Mouse (Mus musculus): Measurements from ENCODE around the gene Pcolce2. TPM values are rescaled to one million over a fixed set of nuclear protein-coding genes. Genes with fewer than 3 reads are reported as not detected.

Pcolce2 gene
- total RNA-seq, 2 experiments from 2014 or later, result 4.7 to 5.1 TPM

DNA sequence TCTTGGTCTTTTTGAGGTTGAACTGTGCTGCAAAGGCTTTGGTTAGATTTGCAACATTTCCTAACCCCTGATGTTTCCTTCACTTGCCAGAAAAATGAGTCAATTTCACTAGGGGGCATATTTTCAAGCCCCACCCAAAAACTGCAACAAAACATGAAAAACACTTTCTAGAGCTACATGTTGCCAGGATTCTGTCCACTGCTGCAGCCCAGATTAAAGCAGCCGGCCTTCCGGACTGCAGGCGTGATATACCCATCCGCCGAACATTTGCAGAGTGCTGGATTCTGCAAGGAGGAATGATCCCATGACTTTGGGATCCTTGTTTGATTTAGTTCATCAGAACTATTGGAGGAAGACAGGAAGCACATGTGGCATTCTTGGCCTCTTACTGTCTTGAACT lies 17.0 kb downstream of the Pcolce2 start:
- no peak for DNase-seq

DNA sequence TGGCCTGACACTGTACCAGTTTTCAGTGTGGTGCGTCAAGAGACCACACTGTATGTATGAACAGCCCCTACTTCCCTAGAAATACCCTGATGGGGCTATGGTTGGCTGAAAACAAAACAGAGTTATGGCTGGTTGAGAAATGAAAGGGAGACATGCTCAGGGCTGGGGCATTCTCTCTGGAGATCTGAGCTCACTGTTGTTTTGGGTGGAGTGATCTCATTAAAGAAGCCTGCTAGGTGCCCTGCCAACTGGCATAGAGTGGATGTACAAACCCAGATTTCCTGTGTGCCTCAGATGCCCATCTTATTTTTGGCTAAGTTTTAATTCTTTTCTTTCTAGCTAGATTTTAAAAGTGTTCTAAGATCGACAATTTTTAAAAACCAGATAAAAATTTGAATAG lies 20.5 kb downstream of the Pcolce2 start:
- DNase-seq, result peak; percentile 22

DNA sequence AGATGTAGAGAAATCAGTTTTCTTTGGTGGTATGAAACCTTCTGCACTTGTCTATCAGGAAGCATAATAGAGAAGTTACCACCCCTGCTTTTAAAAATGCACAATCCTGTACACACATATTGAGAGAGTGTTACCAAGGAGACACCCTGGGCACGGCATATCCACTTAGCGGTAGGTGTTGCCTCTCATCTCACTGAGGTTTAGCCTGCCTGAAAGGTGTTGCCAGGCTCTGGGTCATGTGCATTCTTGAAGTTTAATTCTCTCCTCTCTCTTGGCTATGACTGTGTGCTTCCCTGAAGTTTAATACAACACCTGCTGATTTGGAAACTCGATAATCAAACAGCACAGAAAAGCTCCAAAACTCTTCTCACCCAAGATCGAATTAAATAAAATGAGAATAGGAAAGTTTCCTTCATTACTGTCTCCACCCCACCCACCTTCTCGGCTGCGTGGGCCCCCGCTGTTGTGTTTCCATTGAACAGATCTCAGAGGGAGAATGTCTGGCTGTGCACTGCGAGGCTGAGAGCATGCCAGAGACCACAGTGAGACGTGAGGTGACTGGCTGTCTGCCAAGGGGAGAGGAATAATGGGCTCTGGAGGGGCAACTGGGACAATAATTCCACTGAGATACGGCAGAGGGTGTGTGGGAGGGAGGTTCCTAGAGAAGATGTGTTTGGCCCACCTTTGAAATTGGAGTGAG lies 27.0 kb downstream of the Pcolce2 start:
- no peak for DNase-seq

DNA sequence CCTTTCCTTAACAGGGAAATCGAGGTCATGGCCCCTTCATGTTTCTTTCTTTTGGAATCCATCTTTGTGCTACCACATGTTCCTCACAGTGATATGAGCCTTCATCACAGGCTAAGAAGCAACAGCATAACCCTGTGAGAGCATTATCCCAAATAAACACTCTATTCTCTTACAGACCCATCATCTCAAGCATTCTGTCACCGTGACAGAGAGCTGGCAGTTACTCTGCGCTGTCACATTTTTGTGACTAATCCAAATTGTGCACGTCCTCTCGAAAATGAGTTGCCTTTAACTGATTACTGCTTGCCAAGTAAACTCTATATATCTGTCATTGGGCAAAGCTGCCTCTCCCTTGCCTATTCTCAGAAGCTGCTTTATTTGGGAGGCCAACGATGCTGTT lies 28.4 kb downstream of the Pcolce2 start:
- no peak for DNase-seq

GRCm38 (mm10) chr9:95667836-95668235 lies 30.4 kb downstream of the Pcolce2 start:
- DNase-seq, result peak; percentile 80

DNA sequence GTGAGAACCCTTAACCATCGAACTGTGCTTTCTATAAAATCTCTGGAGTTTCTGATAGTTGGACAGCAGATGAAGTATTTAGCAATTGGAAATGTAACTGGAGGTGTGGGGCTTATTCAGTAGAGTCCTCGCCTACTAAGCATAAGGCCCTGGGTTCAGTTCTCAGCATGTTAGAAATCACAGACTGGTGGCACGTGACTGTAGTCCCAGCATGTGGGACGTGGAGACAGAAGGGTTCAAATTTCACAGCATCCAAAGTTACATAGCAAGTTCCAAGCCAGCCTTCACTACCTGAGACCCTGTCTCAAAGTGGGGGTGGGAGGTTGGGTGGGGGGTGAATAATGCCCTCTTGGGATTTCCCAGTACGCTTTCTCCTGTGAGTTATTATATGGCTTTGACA lies 30.9 kb downstream of the Pcolce2 start:
- no peak for DNase-seq

GRCm38 (mm10) chr9:95672331-95672730 lies 34.9 kb downstream of the Pcolce2 start:
- DNase-seq, result no peak

- no peak for DNase-seq
Measured at GRCm38 (mm10) chr9:95672760-95673159, 35.4 kb downstream of the Pcolce2 start.

DNA sequence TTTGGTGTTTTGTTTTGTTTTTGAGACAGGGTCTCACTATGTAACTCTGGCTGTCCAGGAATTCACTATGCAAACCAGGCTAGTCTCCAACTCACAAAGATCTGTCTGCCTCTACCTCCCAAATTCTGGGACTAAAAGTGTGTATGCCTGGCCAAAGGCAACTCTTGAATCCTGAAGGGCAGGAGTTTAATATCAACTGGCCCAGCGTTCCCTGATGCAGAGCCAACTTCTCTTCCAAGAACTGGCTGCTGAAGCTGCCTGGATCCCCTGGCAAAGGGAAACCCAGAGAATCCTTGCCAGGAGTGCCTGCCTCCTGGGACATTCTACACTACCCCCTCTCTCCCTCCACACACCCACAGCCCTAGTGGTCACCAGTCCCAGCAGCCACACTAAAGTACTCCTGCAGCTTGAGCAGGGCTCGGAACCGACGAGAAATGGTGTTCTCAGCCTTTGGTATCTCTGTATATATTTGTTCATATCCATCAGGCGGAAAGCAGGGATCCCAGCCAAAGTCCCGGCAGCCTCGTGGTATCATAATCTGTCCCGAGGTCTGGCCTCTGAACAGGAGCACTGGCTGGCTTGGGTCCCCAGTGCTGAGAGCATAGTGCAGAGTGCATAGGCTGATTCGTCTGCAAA lies 37.8 kb downstream of the Pcolce2 start:
- DNase-seq, result peak; percentile 73

DNA sequence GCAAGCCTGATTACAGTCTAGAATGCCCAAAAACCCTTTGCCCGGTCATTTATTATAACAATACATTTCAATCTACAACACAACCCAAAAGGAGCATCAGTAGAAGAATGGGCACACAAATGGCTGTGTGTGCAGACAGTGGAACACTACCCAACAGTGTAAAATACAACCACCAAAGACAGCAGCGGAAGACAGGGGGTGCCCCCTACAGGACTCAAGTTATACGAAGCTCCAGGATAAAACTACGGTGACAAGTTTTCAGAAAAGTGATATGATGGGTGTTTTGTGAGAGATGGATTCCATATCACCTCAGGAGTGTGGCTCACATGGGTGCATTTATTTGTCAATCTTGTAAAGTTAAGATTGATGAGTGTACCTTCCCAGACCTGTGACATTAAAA lies 38.6 kb downstream of the Pcolce2 start:
- DNase-seq, result no peak

GRCm38 (mm10) chr9:95679966-95680365 lies 42.6 kb downstream of the Pcolce2 start:
- DNase-seq, result no peak

DNA sequence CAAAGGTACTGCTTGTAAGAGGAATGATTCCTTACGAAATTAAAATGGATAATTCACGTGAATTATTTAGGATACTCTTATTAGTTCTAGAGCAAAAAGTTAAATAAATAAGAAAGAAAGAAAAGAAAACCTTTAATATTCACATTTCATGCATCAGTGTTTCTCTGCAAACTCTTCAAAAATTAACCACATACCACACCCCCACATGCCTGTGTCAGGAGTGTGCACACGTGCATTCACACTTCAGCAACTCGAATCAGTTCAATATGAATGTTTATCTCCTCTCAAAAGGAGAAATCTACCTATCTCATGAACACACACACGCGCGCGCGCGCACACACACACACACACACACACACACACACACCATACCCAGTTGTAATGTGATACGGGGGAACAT lies 43.3 kb downstream of the Pcolce2 start:
- DNase-seq, result no peak

- DNase-seq, result no peak
Measured at GRCm38 (mm10) chr9:95685660-95686440, 48.4 kb downstream of the Pcolce2 start.

- peak; percentile 63 for DNase-seq
Measured at GRCm38 (mm10) chr9:95688064-95688463, 50.7 kb downstream of the Pcolce2 start.

GRCm38 (mm10) chr9:95692823-95693222 lies 55.4 kb downstream of the Pcolce2 start:
- no peak for DNase-seq

GRCm38 (mm10) chr9:95693528-95694100 lies 56.2 kb downstream of the Pcolce2 start:
- DNase-seq, result no peak

DNA sequence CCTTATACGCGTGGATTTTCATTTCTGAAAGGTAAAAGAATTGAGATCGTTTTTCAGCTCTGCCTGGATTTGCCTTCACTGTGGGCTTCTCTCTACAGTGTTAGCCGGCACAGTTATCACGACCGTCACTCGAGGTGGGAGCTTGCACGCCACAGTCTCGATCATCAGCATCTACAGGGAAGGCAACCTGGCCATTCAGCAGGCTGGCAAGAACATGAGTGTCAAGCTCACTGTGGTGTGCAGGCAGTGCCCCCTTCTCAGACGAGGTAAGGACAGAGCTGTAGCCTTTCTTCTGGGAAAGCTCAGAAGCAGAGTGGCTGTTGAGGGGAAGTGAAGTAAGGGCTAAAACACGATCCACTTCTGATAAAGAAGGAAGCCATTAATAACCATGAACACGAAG lies 57.1 kb downstream of the Pcolce2 start:
- no peak for DNase-seq

DNA sequence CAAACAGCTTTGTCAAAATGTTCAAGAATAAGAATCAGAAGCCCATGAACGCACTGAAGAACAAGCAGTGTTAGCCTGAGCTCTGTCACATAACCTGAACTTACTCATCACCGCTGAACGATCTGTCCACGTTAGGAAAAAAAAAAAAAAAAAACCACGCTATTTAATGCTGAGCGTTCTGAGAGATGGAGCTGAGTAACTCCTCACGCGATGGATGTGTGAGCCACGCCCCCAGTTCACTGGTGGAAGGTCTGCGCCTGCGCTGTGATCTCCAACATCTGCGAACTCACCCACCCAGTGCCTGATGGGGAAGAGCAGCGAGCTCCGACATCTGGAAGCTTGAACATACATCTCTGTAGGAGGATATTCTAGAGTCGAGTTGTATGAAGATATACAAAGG lies 57.6 kb downstream of the Pcolce2 start:
- no peak for DNase-seq

- DNase-seq, result no peak
Measured at GRCm38 (mm10) chr9:95696581-95696980, 59.2 kb downstream of the Pcolce2 start.

DNA sequence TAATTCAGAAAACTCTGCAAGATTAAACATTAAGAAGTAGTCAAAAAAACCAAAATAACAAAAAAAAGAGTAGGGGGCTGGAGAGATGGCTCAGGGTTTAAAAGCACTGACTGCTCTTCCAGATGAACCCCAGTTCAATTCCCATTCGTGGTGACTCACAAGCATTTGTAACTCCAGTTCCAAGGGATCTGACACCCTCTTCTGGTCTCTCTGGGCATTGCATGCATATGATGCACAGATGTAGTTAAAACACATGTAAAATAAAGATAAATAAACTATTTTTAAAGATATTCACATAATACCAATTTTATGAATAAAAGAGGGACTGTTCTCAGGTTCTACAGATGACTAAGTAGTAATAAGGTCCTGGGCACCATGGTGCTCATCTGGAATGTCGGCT lies 60.4 kb downstream of the Pcolce2 start:
- DNase-seq, result peak; percentile 56

DNA sequence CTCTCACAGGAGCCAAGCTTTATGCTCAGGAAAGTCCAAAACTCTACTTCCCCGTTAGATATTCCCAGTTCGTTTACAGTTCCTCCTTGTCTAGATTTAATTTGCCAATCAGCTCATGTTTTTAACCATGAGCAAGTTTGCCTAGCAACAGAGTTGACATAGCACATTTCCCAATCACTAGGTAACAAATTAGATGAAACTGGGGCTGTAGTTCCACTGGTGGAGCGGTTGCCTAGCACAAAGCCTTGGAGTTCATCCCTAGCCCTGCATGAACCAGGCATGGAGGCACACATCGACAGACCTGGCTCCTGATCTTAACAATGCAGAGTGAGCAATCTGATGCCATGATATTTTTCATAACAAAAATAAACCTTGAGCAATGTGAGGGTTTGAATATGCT lies 61.9 kb downstream of the Pcolce2 start:
- no peak for DNase-seq

GRCm38 (mm10) chr9:95704078-95704477 lies 66.7 kb downstream of the Pcolce2 start:
- no peak for DNase-seq

- no peak for DNase-seq
Measured at GRCm38 (mm10) chr9:95705371-95705770, 68.0 kb downstream of the Pcolce2 start.

All from adrenal gland, postnatal 10 days (tissue).